Mouse (Mus musculus): Measurements from ENCODE around the gene Batf3. TPM values are rescaled to one million over a fixed set of nuclear protein-coding genes. Genes with fewer than 3 reads are reported as not detected.
A peak's percentile ranks its signal among the peaks of the same experiment; 100 is the strongest.

Gene Batf3
- polyA plus RNA-seq, 1 experiment: 2.7 TPM

GRCm38 (mm10) chr1:191070259-191070658 lies 27.4 kb upstream of the Batf3 start:
- Histone ChIP-seq H3K4me1 (ENCODE audit: control insufficient read depth, insufficient read depth, low read length) (peaks cover 2% of the 10 kb centered on the region), H3K27ac (ENCODE audit: insufficient read depth, low read length) (no peak overlapping the region), H3K27me3 (ENCODE audit: control insufficient read depth, insufficient read depth, low read length, poor library complexity, severe bottlenecking) (no peaks in the 10 kb centered on the region), H3K9me3 (replicated peaks; ENCODE audit: control insufficient read depth, insufficient read depth, low read length, poor library complexity, severe bottlenecking) (no peaks in the 10 kb centered on the region), H3K9ac (ENCODE audit: low read depth, poor library complexity, severe bottlenecking) (no peak overlapping the region), H3K36me3 (ENCODE audit: control insufficient read depth, insufficient read depth, low read length, poor library complexity, severe bottlenecking) (peaks cover 63% of the 10 kb centered on the region), H3K4me3 (ENCODE audit: low read depth, low read length) (no peak overlapping the region)
- no peak for TF ChIP-seq CTCF (IDR thresholded peaks at IDR 0.05; ENCODE audit: low read depth, low read length)
- TF ChIP-seq EP300 (IDR thresholded peaks at IDR 0.05; ENCODE audit: insufficient read depth, low read depth, low read length): no peak
- TF ChIP-seq POLR2A (IDR thresholded peaks at IDR 0.05; ENCODE audit: insufficient read depth, low read length): no peak

GRCm38 (mm10) chr1:191071613-191072012 lies 26.0 kb upstream of the Batf3 start:
- Histone ChIP-seq H3K27ac (ENCODE audit: insufficient read depth, low read length) (no peak overlapping the region), H3K9me3 (replicated peaks; ENCODE audit: control insufficient read depth, insufficient read depth, low read length, poor library complexity, severe bottlenecking) (no peaks in the 10 kb centered on the region), H3K4me1 (ENCODE audit: control insufficient read depth, insufficient read depth, low read length) (peaks cover 2% of the 10 kb centered on the region), H3K36me3 (ENCODE audit: control insufficient read depth, insufficient read depth, low read length, poor library complexity, severe bottlenecking) (peaks cover 64% of the 10 kb centered on the region), H3K27me3 (ENCODE audit: control insufficient read depth, insufficient read depth, low read length, poor library complexity, severe bottlenecking) (no peaks in the 10 kb centered on the region), H3K9ac (ENCODE audit: low read depth, poor library complexity, severe bottlenecking) (no peak overlapping the region), H3K4me3 (ENCODE audit: low read depth, low read length) (no peak overlapping the region)
- TF ChIP-seq CTCF (IDR thresholded peaks at IDR 0.05; ENCODE audit: low read depth, low read length): no peak
- no peak for TF ChIP-seq POLR2A (IDR thresholded peaks at IDR 0.05; ENCODE audit: insufficient read depth, low read length)
- TF ChIP-seq EP300 (IDR thresholded peaks at IDR 0.05; ENCODE audit: insufficient read depth, low read depth, low read length): no peak

GRCm38 (mm10) chr1:191072329-191072913 lies 25.2 kb upstream of the Batf3 start:
- Histone ChIP-seq H3K4me3 (ENCODE audit: low read depth, low read length) (no peak overlapping the region), H3K9ac (ENCODE audit: low read depth, poor library complexity, severe bottlenecking) (no peak overlapping the region), H3K4me1 (ENCODE audit: control insufficient read depth, insufficient read depth, low read length) (peaks cover 2% of the 10 kb centered on the region), H3K9me3 (replicated peaks; ENCODE audit: control insufficient read depth, insufficient read depth, low read length, poor library complexity, severe bottlenecking) (no peaks in the 10 kb centered on the region), H3K27me3 (ENCODE audit: control insufficient read depth, insufficient read depth, low read length, poor library complexity, severe bottlenecking) (no peaks in the 10 kb centered on the region), H3K27ac (ENCODE audit: insufficient read depth, low read length) (no peak overlapping the region), H3K36me3 (ENCODE audit: control insufficient read depth, insufficient read depth, low read length, poor library complexity, severe bottlenecking) (peaks cover 71% of the 10 kb centered on the region)
- no peak for TF ChIP-seq CTCF (IDR thresholded peaks at IDR 0.05; ENCODE audit: low read depth, low read length)
- no peak for TF ChIP-seq POLR2A (IDR thresholded peaks at IDR 0.05; ENCODE audit: insufficient read depth, low read length)
- no peak for TF ChIP-seq EP300 (IDR thresholded peaks at IDR 0.05; ENCODE audit: insufficient read depth, low read depth, low read length)

GRCm38 (mm10) chr1:191073001-191073400 lies 24.6 kb upstream of the Batf3 start:
- Histone ChIP-seq H3K27me3 (ENCODE audit: control insufficient read depth, insufficient read depth, low read length, poor library complexity, severe bottlenecking) (no peaks in the 10 kb centered on the region), H3K27ac (ENCODE audit: insufficient read depth, low read length) (no peak overlapping the region), H3K9ac (ENCODE audit: low read depth, poor library complexity, severe bottlenecking) (no peak overlapping the region), H3K4me1 (ENCODE audit: control insufficient read depth, insufficient read depth, low read length) (peaks cover 2% of the 10 kb centered on the region), H3K4me3 (ENCODE audit: low read depth, low read length) (no peak overlapping the region), H3K36me3 (ENCODE audit: control insufficient read depth, insufficient read depth, low read length, poor library complexity, severe bottlenecking) (peaks cover 72% of the 10 kb centered on the region), H3K9me3 (replicated peaks; ENCODE audit: control insufficient read depth, insufficient read depth, low read length, poor library complexity, severe bottlenecking) (no peaks in the 10 kb centered on the region)
- TF ChIP-seq EP300 (IDR thresholded peaks at IDR 0.05; ENCODE audit: insufficient read depth, low read depth, low read length) (no peak), POLR2A (IDR thresholded peaks at IDR 0.05; ENCODE audit: insufficient read depth, low read length) (no peak), CTCF (IDR thresholded peaks at IDR 0.05; ENCODE audit: low read depth, low read length) (no peak)

- Histone ChIP-seq H3K27me3 (ENCODE audit: control insufficient read depth, insufficient read depth, low read length, poor library complexity, severe bottlenecking) (no peaks in the 10 kb centered on the region), H3K27ac (ENCODE audit: insufficient read depth, low read length) (no peak overlapping the region), H3K4me3 (ENCODE audit: low read depth, low read length) (no peak overlapping the region), H3K4me1 (ENCODE audit: control insufficient read depth, insufficient read depth, low read length) (peaks cover 2% of the 10 kb centered on the region), H3K36me3 (ENCODE audit: control insufficient read depth, insufficient read depth, low read length, poor library complexity, severe bottlenecking) (peaks cover 72% of the 10 kb centered on the region), H3K9ac (ENCODE audit: low read depth, poor library complexity, severe bottlenecking) (no peak overlapping the region), H3K9me3 (replicated peaks; ENCODE audit: control insufficient read depth, insufficient read depth, low read length, poor library complexity, severe bottlenecking) (no peaks in the 10 kb centered on the region)
- TF ChIP-seq CTCF (IDR thresholded peaks at IDR 0.05; ENCODE audit: low read depth, low read length) (no peak), EP300 (IDR thresholded peaks at IDR 0.05; ENCODE audit: insufficient read depth, low read depth, low read length) (no peak), POLR2A (IDR thresholded peaks at IDR 0.05; ENCODE audit: insufficient read depth, low read length) (no peak)
Observed at GRCm38 (mm10) chr1:191073486-191073885, 24.2 kb upstream of the Batf3 start.

- H3K9ac ChIP-seq (ENCODE audit: low read depth, poor library complexity, severe bottlenecking): no peak overlapping the region
- TF ChIP-seq EP300 (IDR thresholded peaks at IDR 0.05; ENCODE audit: insufficient read depth, low read depth, low read length): no peak
- peak; percentile 49 for TF ChIP-seq CTCF (IDR thresholded peaks at IDR 0.05; ENCODE audit: low read depth, low read length)
- TF ChIP-seq POLR2A (IDR thresholded peaks at IDR 0.05; ENCODE audit: insufficient read depth, low read length): no peak
- no peaks in the 10 kb centered on the region for H3K9me3 ChIP-seq (replicated peaks; ENCODE audit: control insufficient read depth, insufficient read depth, low read length, poor library complexity, severe bottlenecking)
- no peaks in the 10 kb centered on the region for H3K4me1 ChIP-seq (ENCODE audit: control insufficient read depth, insufficient read depth, low read length)
- peaks cover 65% of the 10 kb centered on the region for H3K36me3 ChIP-seq (ENCODE audit: control insufficient read depth, insufficient read depth, low read length, poor library complexity, severe bottlenecking)
- H3K27me3 ChIP-seq (ENCODE audit: control insufficient read depth, insufficient read depth, low read length, poor library complexity, severe bottlenecking): no peaks in the 10 kb centered on the region
- H3K4me3 ChIP-seq (ENCODE audit: low read depth, low read length): no peak overlapping the region
- H3K27ac ChIP-seq (ENCODE audit: insufficient read depth, low read length): no peak overlapping the region
Observed at GRCm38 (mm10) chr1:191075199-191075883, 22.3 kb upstream of the Batf3 start.

All from ES-Bruce4 (cell line).